Mouse (Mus musculus) sigmoid colon, adult 10 weeks (tissue): ENCODE data around the gene Osgep. TPM values are rescaled to one million over a fixed set of nuclear protein-coding genes. Genes with fewer than 3 reads are reported as not detected.

Source experiments
- polyA plus RNA-seq: library from polyadenylated mRNA; stranded (reverse); fragments of 350-450 nt; fragmentation: Illumina TruSeq; extraction: RNeasy Lipid Tissue Mini Kit (QIAGEN cat#74804); gene quantifications from one replicate; pipeline ENCODE4 v1.2.3, GENCODE M21; 2014; ENCODE audit warnings: low read depth, low replicate concordance

The Osgep gene
- polyA plus RNA-seq: 13.2 TPM

DNA sequence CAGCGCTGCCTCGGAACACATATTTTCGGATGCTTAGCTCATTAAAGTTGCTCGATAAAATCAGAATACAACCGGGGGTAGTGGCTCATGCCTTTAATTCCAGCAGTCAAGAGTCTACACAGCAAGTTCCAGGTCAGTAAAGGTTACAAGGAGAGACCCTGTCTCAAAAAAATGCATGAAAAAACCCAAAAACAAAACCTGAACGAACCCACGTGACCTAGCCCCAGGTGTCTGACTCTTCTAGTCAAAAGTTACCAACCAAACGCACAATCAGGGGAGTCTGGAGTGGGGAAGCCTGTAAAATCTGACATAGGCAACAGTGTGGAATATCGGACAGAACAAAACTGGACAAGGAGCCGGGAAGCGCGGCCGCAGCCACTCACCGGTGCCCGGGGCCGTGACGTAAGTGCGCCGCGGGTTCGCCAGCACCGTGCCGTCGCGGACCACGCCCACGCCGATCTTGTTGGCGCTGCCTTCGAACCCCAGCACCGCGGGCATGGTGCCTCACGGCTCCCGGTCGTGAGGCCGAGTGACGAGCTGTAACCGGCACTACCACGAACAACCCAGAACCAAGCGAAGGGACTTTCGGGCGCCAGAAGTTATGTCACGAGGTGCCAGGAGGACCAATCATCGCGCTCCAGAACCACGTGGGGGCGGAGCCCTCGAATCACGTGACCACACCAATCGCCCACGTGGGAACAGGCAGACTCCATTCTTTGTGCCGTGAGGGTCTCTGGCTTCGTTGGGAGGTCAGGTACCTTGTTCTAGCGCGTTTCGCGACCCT is at the start of gene Osgep, which contains the start of gene Apex1:
Osgep (minus strand) TSS at position 613 of the 784 bp plus-strand sequence.
Apex1 (plus strand) TSS at position 688 of the 784 bp plus-strand sequence.

DNA sequence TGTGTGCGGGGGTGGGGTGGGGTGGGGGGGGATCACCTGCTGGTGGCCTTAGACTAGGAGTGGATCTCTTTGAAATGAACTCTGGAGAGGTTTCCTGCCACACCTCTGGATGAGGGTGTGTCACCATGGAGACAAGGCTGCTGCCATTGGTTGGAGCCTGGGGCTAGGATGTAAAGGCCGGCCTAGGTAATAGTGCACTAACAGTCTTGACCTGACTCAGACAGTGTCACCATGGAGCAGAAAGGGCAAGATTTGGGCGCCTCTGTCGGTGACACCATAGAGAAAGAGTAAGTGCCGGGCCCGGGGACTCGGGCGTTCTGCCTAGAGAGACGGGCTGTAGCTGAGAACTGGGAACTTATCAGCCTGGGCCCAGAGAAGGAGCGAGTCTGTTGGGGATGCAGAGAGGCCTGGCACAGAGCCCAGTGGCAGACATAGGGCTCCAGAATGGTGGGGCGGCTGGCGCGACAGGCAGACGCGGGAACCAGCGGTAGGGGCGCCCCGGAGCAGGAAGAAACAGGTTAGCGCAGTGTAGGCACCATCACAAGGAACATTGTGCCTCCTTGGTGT is 31.3 kb upstream of the Osgep start, which contains the start of gene Pnp2:
Pnp2 (plus strand) TSS at position 51 of the 567 bp plus-strand sequence.

GRCm38 (mm10) chr14:50943932-50944667 is 19.4 kb upstream of the Osgep start, which contains the start of gene Gm49342:
Gene Gm49342, plus strand, starts transcription at chr14:50944517.

DNA sequence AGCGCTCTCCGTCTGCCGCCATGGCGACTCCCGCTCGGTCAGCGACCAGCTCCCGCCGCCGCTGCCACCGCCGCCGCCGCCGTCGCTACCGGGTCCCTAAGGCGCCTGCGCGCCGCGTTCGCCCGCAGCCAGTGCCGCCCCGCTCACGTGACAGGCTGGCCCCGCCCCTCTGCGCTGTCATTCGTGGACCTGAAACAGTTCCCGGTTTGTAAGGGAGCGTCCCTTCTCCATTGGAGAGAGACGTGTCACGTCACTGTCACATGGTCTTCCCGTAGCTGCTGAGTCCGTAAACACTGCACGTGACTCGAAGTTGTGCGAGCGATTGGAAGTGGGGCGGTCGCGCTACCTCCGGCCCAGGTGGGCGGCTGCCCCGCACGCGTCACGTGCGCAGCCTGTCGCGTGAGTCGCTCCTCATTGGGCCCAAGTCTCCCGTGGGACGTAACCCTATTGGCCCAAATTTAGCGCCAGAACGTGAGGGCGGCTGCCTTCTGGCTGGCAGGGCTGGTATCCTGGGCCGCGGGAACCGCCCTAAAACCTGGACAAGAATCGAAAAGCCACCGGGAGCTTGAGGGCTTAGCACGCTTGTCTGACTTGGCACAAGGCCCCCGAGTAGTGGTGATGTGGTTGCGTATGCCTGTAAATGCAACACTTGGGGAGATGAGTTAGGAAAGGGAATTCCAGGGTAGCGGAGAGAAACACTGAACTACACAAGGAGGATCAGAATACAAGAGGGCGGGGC is 6.2 kb upstream of the Osgep start, which contains the start of the genes Pip4p1 and Pnp:
Pip4p1 (minus strand) TSS at position 103 of the 739 bp plus-strand sequence.
Pnp (plus strand) TSS at position 329 of the 739 bp plus-strand sequence.

GRCm38 (mm10) chr14:50897374-50897765 is 27.3 kb downstream of the Osgep start, which contains the start of gene Klhl33:
Gene Klhl33, minus strand, starts transcription at chr14:50897507.

DNA sequence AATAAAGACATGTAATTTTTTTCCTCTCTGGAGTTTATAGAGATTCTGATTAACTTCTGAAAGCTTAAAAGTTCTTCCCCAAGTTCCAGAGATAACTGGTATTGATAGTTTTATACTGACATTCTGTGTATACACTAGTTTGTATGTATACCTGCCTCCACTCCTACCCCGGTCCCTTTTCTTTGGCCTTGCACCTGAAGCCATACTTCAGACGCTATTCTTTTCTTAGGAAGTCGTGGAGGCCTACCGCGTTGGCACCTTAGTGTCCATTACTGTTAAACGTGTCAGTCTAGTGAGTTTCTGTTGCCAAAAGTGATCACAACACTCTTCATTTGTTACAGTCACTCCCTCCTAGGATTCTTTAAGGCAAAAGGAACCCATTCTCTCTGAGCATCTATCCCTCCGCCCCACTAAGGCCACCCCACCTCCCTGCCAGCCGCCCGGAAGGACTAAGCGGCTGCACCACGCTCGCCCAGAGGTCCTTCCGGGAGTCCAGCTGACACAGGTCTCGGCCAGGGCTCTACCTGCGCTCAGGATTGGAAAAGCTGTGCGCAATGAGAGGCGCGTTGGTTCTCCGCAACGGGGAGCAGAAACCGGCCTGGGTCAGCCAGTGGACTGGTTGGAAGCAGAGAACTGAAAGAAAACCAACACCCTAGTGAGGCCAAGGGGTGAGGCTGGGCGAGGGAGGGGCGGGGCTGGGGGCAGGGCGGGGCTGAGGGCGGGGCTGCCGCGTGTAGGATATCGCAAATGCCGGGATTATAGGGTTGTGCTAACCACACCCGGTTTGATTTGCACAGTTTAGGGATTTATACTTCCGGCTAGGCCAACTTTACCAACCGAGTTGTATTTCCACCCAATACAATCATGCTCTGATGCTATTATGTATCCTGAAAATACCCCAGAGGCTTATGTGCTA is 54.5 kb downstream of the Osgep start, which contains the start of gene Tep1:
Tep1 (minus strand) TSS at position 672 of the 916 bp plus-strand sequence.

Other genes with a start within 250 kb of the Osgep start
- not detected for gene Olfr747, start 231.7 kb downstream of the Osgep start, polyA plus RNA-seq
- gene Olfr748, start 217.5 kb downstream of the Osgep start, polyA plus RNA-seq: not detected
- gene Olfr749, start 179.8 kb downstream of the Osgep start, polyA plus RNA-seq: not detected
- gene Ttc5, start 139.4 kb downstream of the Osgep start, polyA plus RNA-seq: 31.4 TPM
- not detected for gene Ccnb1ip1, start 117.2 kb downstream of the Osgep start, polyA plus RNA-seq
- 62.1 TPM for gene Parp2, start 117.1 kb downstream of the Osgep start, polyA plus RNA-seq
- gene Tep1, start 54.3 kb downstream of the Osgep start, polyA plus RNA-seq: 53.8 TPM
- gene Klhl33, start 27.4 kb downstream of the Osgep start, polyA plus RNA-seq: 2.2 TPM
- gene Apex1, start 75 bp upstream of the Osgep start, polyA plus RNA-seq: 12.7 TPM
- 26.2 TPM for gene Pip4p1, start 6.0 kb upstream of the Osgep start, polyA plus RNA-seq
- 68.2 TPM for gene Pnp, start 6.2 kb upstream of the Osgep start, polyA plus RNA-seq
- gene Gm49342, start 19.6 kb upstream of the Osgep start, polyA plus RNA-seq: not detected
- gene Pnp2, start 31.1 kb upstream of the Osgep start, polyA plus RNA-seq: 10.6 TPM
- 0.38 TPM for gene Rnase10, start 82.9 kb upstream of the Osgep start, polyA plus RNA-seq
- 0.38 TPM for gene Rnase9, start 117.0 kb upstream of the Osgep start, polyA plus RNA-seq
- not detected for gene Rnase11, start 125.3 kb upstream of the Osgep start, polyA plus RNA-seq
- gene Rnase12, start 132.8 kb upstream of the Osgep start, polyA plus RNA-seq: 1.1 TPM
- not detected for gene Olfr750, start 149.5 kb upstream of the Osgep start, polyA plus RNA-seq
- 381 TPM for gene Rnase4, start 166.2 kb upstream of the Osgep start, polyA plus RNA-seq
- 14.5 TPM for gene Ang, start 166.3 kb upstream of the Osgep start, polyA plus RNA-seq
- not detected for gene Eddm3b, start 189.5 kb upstream of the Osgep start, polyA plus RNA-seq
- gene Rnase6, start 199.0 kb upstream of the Osgep start, polyA plus RNA-seq: 10.4 TPM
- 11.5 TPM for gene Rnase1, start 221.9 kb upstream of the Osgep start, polyA plus RNA-seq
- 2.9 TPM for gene Rnase2b, start 237.4 kb upstream of the Osgep start, polyA plus RNA-seq